Mouse (Mus musculus) regulatory T cell (primary cell): ENCODE measurements around the gene Ypel3.

Source experiments
- in situ Hi-C: fragments of 300-600 bp; cut with MboI, MseI; formaldehyde crosslinking; loops from one replicate; pipeline ENCODE4 v1.15.1; 2025; ENCODE audit warnings: high pct_unique_total_duplicates

Gene Ypel3

DNA sequence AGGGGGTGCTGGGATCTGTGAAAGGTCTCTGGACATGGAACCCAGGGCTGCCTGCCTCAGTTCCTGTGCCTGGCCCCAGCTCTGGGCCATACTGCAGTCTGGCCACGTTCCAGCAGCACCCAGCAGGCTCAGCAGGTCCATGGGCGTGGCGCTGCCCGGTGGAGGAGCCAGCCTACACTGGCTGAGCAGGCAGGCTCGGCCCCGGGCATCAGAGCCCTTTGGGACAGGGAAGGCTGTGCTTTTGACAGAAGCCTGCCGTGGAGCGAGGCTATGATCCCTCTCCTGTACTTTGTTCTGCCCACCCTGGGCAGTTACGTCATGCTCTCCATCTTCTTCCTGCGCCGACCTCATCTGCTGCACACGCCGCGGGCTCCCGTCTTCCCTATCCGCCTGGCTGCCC lies 10.6 kb upstream of the Ypel3 start, which contains the start of gene Gdpd3:
Gene Gdpd3, plus strand, starts transcription at position 134 of the 400 bp plus-strand sequence.
- in situ Hi-C loops = no loop called here

DNA sequence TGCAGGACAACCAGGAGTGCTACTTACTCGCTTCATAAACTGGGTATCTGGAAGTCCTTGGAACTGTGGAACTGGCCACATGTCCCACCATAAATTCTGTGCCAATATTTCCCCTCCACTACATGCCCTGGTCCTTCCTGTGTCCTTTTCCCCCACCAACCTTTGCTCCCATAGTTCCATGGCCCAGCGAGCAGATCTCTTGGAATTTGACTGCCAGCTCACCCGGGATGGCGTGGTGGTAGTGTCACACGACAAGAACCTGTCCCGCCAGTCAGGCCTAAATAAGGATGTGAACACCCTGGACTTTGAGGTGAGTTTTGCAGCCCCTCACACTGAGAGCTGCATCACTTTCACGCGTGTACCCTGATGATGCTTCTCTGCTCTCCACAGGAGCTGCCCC lies 9.8 kb upstream of the Ypel3 start:
- in situ Hi-C loops = no loop called here

DNA sequence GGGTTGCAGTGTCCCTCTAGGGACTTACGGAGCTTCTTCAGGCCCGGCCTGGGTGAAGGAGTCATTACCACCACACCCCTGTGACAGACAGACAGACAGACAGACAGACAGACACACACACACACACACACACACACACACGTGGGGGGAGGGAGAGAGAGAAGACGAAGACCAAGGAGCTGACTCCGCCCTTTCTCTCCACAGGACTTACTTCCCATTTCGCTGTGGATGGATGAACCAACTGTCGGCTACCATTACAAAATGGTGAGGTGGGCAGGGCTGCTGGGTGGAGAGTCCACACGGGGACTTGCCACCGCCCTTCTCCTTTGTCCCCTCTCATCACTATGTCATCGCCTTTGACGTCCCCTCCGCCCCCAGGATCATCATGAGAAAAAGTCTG lies 6.0 kb upstream of the Ypel3 start:
- in situ Hi-C loops = no loop called here

DNA sequence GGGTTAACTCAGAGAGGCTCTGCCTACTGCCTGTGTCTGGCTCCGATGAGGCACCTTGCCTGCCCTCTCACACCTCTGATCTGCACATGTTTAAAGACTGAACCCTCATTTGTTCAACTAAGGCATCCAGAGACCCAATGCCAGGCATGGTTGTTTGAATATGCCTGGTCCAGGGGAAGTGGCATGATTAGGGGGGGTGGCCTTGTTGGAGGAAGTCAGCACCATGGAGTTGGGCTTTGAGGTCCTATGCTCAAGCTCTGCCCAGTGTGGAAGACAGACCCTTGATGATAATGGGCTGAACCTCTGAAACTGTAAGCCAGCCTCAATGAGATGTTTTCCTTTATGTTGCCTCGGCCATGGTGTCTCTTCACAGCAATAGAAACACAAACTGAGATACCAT lies 3.4 kb upstream of the Ypel3 start:
- in situ Hi-C loops = no loop called here

DNA sequence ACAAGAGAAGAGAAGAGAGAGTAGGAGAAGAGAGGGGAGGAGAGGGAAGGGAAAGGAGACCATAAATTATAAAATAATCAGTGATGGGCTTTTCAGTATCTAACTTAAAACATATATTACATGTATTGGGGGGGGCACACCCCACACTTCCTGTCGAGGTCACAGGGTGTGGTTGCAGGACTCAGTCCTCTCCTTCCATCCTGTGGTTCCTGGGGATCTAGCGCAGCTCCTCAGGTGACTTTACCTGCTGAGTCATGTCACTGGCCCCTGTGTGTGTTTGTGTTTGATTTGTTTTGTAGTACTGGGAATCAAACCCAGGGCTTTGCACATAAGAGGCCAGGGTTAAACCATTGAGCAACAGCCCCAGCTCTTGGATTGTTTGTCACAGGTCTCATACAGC lies 2.3 kb upstream of the Ypel3 start:
- in situ Hi-C loops = no loop called here

DNA sequence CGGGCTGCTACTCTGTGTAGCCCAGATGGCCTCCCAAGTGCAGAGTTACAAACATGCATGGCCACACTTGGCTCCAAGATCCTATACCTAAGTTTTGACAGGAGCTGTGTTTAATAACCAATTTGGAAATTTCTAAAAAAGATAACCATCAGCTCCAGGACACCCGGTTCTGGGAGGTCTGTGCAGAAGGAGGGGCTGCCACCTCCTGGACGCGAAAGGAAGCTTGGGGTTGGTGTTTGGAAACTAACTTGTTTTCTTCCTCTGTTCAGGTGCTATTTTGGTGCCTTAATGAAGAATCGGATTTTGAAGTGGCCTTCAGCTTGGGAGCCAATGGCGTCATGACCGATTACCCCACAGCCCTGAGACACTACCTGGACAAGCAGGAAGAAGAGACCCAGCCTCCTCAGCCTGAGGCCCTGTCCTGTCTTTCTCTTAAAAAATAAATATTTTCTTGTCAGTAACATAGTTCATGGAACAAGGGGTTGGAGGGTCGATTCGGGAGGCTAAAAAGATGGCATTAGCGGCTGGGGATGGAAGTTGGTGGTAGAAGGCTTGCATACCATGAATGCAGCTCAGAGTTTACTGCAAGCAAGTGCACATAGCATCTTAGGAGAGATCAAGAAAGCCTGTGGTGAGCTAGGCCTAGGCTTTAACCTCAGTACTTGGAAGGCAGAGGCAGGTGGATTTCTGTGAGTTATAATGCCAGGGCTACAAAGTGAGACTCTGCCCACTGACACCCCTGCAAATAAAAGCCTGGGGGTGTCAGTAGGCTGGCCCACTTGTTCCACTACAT lies 1.4 kb upstream of the Ypel3 start:
- in situ Hi-C loops = loop anchor here (5.0 kb wide), 1 partner anchor 73 kb away; no protein-coding TSS in a partner anchor

DNA sequence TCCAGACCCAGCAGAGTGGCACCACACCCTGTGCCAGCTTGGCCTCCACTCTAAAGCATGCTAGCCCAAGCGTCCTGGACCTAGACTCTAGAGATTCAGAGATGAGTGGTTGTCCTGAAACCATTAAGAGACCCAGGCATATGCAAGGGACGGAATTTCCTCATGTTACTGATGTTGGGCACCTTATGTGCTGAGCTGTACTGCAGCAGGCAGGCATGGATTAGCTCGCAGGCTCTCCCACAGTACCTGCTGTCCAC lies 849 bp upstream of the Ypel3 start:
- in situ Hi-C loops = loop anchor here (5.0 kb wide), 1 partner anchor 74 kb away; no protein-coding TSS in a partner anchor

DNA sequence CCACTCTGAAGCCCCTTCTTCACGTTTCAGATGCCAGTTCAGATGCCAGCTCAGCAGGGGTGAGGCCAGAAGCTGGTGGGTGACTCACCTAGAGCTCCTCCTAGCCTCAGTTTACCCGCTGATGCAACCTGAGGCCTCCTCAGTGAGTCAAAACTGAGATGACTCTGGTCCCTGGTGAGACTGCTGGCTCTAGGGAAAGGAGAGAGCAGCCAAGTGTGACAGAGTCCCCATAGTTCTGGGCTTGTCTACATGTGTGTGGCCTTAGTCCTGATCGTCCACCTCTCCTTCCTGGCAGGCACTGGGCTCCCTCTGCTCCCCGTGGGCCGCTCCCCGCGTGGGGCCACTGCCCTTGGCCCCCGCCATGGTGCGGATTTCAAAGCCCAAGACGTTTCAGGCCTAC lies 721 bp downstream of the Ypel3 start:
- in situ Hi-C loops = loop anchor here (5.0 kb wide), 1 partner anchor 75 kb away; no protein-coding TSS in a partner anchor

DNA sequence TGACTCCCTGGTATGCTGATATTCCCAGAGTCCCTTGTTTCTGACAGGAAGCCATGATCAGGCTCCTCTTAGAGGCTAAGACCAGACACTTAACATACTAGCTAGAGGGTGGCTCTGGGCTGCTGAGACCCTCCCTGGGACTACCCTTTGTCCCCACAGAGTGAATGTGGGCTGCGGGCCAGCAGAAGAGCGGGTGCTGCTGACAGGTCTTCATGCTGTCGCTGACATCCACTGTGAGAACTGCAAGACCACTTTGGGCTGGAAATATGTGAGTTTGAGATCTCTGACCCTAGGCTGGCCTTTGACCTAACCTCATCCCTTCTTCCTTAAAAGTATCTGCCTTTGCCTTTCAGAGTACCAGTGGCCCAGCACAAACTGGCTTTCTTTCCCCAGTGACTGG lies 1.4 kb downstream of the Ypel3 start:
- in situ Hi-C loops = loop anchor here (5.0 kb wide), 1 partner anchor 76 kb away; no protein-coding TSS in a partner anchor

DNA sequence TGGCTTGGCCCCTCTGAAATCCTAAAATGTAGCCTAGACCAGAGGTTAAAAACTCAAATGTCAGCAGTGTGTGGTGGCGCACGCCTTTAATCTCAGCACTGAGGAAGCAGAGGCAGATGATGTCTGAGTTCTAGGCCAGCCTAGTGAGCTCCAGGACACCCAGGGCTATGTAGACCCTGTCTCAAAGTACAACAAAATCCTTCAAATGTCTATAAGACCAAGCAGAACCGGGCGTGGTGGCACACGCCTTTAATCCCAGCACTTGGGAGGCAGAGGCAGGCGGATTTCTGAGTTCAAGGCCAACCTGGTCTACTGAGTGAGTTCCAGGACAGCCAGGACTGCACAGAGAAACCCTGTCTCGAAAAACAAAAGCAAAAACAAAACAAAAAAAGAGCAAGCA lies 2.3 kb downstream of the Ypel3 start:
- in situ Hi-C loops = loop anchor here (5.0 kb wide), 1 partner anchor 77 kb away; no protein-coding TSS in a partner anchor

DNA sequence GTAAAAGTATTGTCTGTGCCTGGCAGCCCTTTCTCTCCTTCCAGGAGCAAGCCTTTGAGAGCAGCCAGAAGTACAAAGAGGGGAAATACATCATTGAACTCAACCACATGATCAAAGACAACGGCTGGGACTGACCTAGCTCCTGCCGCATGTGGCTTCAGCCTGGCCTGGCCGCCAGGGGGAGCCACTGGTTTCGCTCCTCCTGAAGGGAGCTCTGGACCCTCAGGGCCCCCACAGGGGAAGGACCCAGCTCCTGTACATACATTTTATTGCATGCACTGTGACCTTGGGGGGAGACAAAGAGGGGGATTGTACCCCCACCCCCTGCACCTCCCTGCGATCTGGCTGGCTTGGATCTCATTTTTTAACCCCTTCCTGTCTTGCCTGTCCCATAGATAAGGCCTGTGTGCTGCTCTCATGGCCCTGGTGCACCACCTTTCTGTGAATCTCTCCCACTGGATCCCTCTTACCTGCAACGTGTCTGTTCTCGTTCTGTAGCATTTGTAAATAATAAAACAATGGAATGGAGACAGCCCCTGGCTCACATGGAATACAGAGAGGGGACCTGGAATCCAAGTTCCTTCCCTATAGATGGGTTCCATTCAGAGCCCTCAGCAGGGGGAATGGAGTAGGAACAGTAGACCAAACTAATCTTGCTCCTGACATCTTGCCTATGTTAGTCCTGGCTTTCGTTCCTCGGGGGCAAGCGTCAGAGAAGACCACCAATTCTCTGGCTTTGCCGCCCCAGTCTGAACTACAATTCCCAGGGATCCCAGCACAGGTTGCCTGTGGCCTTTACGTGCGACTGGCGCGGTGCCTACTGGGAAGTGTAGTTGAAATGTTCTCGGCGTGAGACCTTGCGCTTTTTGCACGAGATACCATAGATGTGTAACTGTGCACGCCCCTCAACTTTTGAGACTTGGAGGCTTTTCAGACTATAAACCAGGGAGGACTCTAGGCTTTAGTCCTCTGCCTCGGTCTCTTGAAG lies 3.5 kb downstream of the Ypel3 start:
- in situ Hi-C loops = loop anchor here (5.0 kb wide), 1 partner anchor 78 kb away; no protein-coding TSS in a partner anchor

DNA sequence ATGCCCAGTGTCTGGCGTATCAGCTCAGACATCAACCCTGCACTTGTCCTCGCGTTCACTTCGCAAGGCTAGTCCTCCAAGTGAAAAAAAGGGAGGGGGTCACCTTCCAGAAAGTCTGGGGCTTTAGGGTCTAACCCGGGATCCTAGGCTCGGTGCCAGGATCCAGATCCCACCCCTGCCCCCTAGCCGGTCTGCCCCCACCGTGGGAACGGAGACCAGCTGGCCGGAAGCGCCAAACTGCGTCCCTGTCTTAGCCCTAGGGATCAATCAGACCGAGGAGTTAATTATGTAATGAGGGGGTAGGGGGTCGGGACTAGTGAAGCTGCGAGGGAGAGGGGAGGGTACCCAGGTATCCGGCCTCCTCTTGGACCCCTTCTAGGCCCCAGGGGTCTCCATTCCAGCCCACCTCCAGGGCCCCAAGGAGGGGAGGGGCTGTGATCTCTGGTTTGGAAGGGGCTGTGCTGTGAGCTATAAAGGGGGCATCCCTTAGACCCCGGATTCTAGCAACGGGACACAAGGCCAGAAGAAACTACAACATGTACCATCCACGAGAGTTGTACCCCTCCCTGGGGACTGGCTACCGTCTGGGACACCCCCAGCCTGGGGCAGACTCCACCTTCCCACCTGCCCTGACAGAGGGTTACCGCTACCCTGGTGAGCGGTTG lies 4.3 kb downstream of the Ypel3 start, which contains the start of gene Tbx6:
Gene Tbx6, plus strand, starts transcription at position 513 of the 665 bp plus-strand sequence.
- in situ Hi-C loops = no loop called here

DNA sequence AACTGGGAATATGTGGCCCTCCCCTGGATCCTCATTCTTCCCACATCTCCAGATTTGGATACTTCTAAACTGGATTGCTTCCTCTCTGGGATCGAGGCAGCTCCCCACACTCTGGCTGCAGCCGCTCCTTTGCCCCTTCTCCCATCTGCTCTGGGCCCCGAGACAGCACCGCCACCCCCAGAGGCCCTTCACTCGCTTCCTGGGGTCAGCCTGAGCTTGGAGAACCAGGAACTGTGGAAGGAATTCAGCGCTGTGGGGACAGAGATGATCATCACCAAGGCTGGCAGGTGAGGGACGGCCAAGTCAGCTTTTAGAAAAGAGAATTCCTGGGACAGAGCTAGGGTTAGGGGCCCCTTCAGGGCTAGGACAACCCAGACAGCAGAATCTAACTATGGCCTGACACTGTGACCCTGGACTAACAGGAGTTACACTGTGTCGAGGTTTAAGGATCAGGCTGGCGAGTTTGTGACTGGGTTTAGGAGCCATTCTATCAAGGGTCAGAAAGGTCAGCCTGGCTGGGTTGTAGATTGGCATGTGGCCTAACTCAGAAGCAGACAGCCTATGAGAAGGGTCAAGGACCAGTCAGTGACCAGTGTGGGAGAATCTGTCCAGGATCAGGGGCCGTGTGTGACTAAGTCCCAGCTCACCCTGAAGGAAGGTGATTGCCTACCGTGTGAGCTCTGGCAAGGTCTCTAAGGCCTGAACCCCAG lies 5.1 kb downstream of the Ypel3 start:
- in situ Hi-C loops = no loop called here

DNA sequence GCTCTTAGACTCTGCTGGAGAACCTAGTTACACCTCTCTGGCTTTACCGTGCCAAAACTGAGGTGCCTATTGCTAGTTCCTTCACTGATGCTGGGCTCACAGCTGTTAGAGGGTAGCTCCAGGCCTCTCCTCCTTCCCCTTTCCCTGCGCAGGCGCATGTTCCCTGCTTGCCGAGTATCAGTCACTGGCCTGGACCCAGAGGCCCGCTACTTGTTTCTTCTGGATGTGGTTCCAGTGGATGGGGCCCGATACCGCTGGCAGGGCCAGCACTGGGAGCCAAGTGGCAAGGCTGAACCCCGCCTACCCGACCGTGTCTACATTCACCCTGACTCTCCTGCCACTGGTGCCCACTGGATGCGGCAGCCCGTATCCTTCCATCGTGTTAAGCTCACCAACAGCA lies 5.9 kb downstream of the Ypel3 start:
- in situ Hi-C loops = no loop called here

DNA sequence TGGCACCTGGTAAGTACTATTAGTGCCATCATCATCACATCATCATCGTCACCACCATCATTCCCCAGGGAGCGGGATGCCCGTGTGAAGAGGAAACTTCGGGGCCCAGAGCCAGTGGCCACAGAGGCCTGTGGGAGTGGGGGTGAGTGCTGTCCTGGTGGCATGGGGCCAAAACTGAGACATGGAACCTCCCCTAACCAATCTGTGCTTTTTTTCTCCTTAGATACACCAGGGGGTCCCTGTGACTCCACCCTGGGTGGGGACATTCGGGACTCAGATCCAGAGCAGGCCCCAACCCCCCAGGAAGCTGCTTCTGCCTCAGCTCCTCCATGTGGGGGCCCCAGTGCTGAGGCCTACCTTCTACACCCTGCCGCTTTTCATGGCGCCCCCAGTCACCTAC lies 7.7 kb downstream of the Ypel3 start:
- in situ Hi-C loops = no loop called here

DNA sequence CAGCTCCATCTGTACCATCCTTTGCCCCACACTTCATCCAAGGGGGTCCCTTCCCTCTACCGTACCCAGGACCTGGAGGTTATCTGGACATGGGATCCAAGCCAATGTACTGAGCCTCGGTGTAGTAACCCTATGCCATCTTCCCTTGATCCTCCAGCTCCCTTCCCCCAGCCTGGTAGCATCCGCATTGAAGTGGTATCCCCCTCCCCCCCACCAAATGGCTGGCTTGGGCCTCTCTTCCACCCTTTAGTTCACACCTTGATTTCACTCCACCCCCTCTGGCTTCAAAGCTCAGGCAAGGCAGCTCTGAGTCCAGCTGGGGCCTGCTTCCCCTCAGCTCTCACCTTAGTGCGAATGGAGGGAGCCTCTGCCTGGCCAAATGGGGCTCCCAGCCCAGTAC lies 8.3 kb downstream of the Ypel3 start:
- in situ Hi-C loops = no loop called here

DNA sequence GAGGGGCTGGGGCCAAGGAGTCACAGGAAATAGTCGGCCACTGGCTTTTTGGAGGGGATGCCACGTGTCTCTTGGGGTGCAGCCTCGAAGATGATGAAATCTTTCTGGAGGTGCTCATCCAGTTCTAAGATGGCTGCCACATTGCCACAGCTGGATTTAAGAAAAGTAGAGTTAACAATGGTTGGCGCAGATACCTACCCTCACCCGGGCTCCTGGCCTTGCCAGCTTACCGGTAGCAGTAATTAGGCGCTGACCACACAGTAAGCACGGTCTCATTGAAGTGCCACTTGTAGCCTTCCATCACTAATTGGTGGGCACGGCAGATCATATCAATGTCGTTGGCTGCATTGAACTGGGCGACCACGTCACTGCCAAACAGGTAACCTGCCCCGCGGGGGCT lies 9.4 kb downstream of the Ypel3 start:
- in situ Hi-C loops = no loop called here

DNA sequence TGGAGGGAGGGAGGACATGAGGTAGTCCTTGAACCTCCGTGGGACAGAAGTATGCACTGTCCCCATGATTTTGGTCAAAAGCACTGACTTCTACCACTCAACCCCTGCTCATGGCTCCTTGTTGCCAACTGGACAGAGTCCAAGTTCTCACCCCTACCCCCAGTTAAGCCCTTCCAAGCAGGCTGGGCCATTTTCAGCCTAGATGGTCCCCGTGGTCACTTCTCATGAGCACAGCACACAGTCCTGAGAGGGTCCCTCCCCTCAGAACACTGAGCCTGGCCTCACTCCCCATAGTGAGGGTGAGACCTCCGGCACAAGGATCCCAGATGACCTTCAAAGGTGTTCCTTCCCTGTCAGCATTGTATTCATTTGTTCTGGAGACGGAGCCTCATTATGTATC lies 12.4 kb downstream of the Ypel3 start:
- in situ Hi-C loops = no loop called here

DNA sequence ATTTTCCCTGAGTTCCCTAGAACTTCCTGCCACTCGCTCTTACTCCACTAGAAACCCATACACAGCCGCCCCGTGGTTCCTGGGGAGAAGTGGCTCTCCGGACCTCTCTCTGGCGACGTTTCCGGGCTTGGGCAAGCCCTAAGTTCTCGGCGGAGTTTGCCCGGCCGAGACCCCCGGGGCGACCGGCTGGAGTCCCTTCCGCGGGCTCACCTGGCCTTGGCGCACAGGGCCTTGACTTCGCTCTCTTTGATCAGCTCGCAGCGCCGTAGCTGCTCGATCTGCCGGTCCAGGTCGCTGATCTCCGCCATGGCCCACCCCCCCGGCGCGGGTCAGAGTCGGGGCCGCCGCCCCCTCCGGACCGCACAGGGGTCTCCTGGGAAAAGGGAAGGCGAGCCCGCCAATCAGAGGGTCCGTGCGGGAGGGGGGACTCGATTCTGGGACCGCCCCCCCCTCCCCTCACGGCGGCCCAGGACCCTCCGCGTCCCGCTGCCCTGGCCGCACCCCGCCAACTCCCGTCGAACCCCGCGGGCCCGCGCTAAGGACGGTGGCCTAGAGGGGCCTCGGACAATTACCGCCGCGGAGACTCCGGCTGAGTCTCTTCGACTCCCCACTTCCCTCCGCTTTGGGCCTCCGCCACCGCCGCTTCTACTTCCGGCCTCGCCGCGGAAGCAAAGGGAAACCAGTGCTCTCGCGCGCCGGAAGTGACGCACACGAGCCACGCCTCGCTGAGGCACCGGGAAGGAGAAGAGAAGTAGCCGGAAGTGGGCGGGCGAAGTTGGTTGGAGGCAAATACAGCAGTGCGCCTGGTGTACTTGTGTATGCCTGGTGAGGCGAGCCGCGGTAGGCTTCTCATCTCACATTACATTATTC lies 15.3 kb downstream of the Ypel3 start, which contains the start of gene Ppp4c:
Gene Ppp4c, minus strand, starts transcription at position 646 of the 870 bp plus-strand sequence.
- in situ Hi-C loops = loop anchor here (10.0 kb wide), 1 partner anchor 957 kb away; no protein-coding TSS in a partner anchor
